Mouse (Mus musculus) thymus, adult 18-20 months (tissue): ENCODE measurements around the gene Lpcat3.

Experiments used
- DNase-seq, 2 experiments: peaks; one replicate each; pipeline ENCODE4 v3.0.0; 2022; ENCODE audit warnings: mixed read lengths in 2 of 2

Lpcat3 gene

GRCm38 (mm10) chr6:124739231-124739796 is 76.5 kb downstream of the Lpcat3 start:
- no peak for DNase-seq

GRCm38 (mm10) chr6:124740211-124740887 is 77.5 kb downstream of the Lpcat3 start:
- DNase-seq, result peak; percentile 55 to 59

GRCm38 (mm10) chr6:124740888-124741761 is 78.3 kb downstream of the Lpcat3 start, which contains the start of gene Grcc10:
Grcc10 (minus strand) TSS chr6:124741374.
- peak; percentile 89 to 95 for DNase-seq

GRCm38 (mm10) chr6:124741842-124742241 is 79.0 kb downstream of the Lpcat3 start:
- DNase-seq, result no peak

- peak in 1 of 2 experiments; percentile 10 for DNase-seq
These were observed 80.2 kb downstream of the Lpcat3 start for GRCm38 (mm10) chr6:124742839-124743514.

GRCm38 (mm10) chr6:124743647-124744046 is 80.8 kb downstream of the Lpcat3 start:
- peak in 1 of 2 experiments; percentile 14 for DNase-seq

GRCm38 (mm10) chr6:124744755-124745321 is 82.0 kb downstream of the Lpcat3 start:
- peak in 1 of 2 experiments; percentile 62 for DNase-seq

- DNase-seq, result peak; percentile 88
These were observed 82.9 kb downstream of the Lpcat3 start for GRCm38 (mm10) chr6:124745490-124746295.

GRCm38 (mm10) chr6:124746296-124746605 is 83.4 kb downstream of the Lpcat3 start:
- peak in 1 of 2 experiments; percentile 45 for DNase-seq

- DNase-seq, result peak in 1 of 2 experiments; percentile 12
These were observed 84.1 kb downstream of the Lpcat3 start for GRCm38 (mm10) chr6:124746654-124747632.

GRCm38 (mm10) chr6:124750405-124750804 is 87.6 kb downstream of the Lpcat3 start:
- DNase-seq, result no peak

GRCm38 (mm10) chr6:124753861-124754260 is 91.0 kb downstream of the Lpcat3 start:
- DNase-seq, result no peak
